Mouse (Mus musculus) c-Kit-positive CD71-positive TER-119-positive erythroid progenitor cells, embryonic 14.5 days (primary cell): ENCODE measurements around the gene Fam129a.
"Not testable (repeated sequence)": the region's sequence is repeated elsewhere in the genome, so short reads cannot be mapped to it uniquely, and the experiment has no call there.

Experiments
- DNase-seq: peaks from one replicate; pipeline ENCODE4 v3.0.0-alpha.2; 2013; ENCODE audit warnings: low spot score

The Fam129a gene

DNA sequence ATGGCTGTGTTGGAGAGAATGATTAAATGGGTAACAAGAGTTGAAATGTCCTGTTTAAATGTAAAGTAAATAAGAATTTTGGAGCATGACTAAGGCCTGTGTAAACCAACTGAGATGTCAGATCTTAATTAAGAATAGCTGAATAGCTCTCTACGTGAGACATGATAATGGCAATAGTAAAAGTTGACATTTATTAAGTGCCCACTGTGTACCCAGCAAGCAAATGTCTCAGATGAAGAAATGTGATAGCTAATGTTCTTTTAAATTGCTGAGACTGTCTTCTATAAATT lies 13.1 kb downstream of the Fam129a start:
- DNase-seq: no peak

DNA sequence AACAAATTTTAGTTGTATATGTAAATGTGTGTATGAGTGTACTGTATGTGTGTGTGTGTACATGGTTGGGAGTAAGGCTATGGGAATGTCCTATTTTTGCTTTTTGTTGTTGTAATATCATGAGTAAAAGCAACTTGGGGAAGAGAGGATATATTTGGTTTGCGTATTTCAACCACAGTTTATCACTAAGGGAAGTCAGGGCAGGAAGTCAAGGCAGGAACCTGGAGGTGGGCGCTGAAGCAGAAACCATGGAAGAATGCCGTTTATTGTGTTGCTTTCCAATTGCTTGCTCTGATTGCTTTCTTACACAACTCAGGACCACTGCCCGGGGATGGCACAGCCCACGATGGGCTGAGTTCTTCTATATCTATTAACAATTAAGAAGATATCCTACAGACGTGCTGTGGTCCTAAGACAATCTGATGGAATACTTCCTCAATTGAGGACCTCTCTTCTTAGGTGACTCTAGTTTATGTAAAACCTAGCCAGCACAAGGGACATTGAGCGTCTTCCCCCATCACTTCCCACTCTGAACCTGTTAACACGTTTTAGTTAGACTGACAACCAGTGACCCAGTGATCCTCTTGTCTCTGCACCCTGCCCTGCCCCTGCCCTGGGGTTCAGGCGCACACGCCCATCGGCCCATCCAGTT lies 13.7 kb downstream of the Fam129a start:
- DNase-seq: no peak

DNA sequence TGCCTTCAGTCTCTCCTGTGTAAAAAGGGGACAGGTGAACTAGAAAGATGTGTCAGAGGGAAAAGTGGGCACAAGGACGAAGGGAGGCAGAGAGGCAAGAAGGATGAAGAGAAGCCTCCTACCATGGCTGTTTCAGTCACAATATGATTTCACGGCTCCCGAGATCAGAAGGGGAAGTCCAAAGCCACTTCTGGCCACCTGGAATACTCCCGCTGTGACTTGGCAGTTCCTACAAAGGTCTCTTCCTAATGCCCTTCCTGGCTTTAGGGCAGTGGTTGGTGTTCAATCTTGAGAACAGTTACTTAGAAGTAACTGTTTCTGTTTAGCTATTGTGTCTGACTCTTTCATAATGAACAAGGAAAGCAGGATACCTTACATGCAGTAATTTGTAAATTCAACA lies 14.7 kb downstream of the Fam129a start:
- DNase-seq: no peak

- no peak for DNase-seq
These were observed 21.4 kb downstream of the Fam129a start for GRCm38 (mm10) chr1:151592085-151593017.

DNA sequence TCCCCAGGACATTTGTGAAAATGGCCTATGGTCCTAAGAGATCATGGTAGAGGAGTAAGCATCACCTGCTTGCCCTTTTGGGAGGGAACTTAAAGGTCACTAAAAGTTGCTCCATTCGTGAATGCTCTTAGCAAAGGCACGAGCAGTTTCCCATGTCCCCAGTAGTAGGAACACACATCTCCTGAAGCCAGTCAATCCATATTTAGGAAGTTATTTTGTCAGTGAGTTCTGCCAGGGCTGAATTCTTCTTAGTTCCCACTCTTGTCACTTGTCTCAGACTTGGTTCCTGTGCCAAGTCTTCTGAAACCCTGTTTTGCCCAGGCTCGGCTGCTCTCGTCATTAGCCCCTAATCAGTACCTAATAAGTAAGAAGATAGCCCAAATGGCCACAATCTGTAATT lies 23.9 kb downstream of the Fam129a start:
- DNase-seq: no peak

DNA sequence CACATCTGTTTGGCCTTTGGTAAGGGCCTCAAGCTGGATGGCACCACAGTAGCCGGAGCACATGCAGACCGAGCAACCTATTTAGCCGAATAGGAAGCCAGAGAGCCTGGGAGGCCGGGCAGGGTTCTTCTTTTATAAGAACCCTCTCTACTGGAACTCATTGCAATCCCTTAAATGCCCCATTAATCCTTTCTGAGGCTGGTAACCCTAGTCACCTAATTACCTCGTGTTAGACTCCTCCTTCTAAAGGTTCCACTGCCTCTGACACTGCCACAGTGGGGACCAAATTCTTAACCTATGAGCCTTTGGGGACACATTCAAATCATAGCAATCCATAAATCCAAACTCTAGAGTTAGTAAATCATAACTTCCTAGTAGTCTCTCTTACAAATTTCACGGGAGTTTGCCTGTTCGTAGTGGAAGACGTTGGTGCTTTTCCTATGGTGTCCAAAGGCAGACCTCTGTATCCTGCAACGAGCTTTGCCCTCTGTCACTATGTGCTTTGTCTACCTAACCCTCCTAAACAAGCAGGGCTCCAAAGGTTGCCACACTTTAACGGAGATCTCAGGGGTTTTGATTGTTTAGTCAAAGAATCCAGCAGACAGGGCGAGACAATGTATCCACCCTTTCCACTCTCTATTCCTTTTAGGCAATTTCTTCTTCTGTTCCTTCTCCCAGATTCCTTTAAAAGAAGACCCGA lies 24.8 kb downstream of the Fam129a start:
- no peak for DNase-seq

DNA sequence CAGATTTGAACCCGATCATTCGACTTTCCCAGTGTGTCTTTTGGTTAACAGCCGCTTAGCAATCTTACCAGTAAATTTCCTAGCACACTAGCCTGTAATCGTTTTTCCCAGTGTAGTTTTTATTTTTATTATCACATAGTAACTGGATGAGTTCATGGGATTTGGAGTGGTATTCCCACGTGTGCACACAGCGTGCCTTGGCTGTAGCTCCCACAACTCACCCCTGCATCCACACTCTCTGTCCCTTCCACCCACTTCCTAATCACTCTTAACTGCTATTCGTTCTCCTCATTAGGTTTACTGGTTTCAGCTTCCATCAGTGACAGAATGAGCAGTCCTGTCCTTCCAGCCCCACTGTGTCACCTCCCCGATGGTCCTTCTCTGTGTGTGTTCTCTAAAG lies 25.6 kb downstream of the Fam129a start:
- DNase-seq: no peak

- DNase-seq: no peak
These were observed 26.8 kb downstream of the Fam129a start for GRCm38 (mm10) chr1:151597677-151598297.

DNA sequence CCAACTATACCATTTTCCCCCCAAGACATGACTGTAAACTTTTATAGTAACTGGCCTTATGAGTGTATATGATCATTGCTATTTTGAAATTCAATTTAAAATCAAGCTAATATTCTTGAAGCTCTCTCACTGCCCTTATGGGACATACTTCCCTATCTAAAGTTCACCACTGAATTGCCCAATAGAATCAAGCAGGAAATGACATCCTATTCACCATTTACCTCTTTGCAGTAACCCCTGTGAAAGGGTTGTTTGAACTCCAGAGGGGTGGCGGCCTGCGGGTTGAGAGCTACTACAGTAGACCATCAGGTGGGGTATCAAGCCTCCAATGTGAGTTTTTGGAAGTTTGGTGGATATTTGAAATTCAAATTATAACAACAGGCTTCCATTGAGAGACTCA lies 27.9 kb downstream of the Fam129a start:
- DNase-seq: no peak

GRCm38 (mm10) chr1:151604328-151604727 lies 33.3 kb downstream of the Fam129a start:
- no peak for DNase-seq

DNA sequence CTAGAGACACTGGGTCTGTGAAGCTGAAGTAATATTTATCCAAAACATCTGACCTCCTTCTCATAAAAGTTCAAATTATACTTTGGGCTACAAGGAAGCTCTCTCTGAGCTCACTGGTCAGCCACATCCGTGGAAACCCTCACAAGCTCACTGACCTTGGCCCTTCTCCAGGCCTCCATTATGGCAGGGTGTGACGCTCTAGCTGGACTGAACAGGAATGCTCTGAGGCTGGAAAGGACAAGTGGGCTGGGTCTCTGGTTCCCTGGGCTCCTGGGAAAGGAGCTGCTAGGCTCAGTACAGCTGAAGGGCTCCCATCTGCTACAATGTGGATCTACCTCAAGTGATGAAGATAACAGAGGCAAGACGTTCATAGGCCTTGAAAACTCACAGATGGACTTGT lies 37.0 kb downstream of the Fam129a start:
- DNase-seq: not testable (repeated sequence)

- DNase-seq: no peak
These were observed 39.6 kb downstream of the Fam129a start for GRCm38 (mm10) chr1:151610621-151611020.

GRCm38 (mm10) chr1:151614320-151614935 lies 43.4 kb downstream of the Fam129a start:
- DNase-seq: no peak

DNA sequence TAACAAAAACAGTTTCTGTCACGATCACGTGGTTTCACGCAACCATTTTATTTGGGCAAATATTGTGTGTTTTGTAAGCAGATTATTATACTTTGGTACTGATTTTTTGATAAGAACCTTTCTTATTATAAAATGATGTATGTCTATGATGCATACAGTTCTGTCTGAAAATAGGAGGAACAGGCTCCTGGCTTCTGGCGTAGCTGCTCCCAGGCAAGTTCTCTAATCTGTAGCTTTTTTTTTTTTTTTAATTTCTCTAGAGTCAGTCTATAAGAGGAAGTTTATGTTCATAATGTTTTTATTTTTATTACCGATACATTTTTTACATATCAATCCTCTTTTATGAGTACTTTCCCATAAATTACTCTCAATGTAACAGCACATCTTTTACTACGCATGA lies 44.6 kb downstream of the Fam129a start:
- DNase-seq: no peak

GRCm38 (mm10) chr1:151616555-151617205 lies 45.7 kb downstream of the Fam129a start:
- DNase-seq: peak; percentile 69

GRCm38 (mm10) chr1:151618251-151618650 lies 47.3 kb downstream of the Fam129a start:
- DNase-seq: no peak

- DNase-seq: no peak
These were observed 48.3 kb downstream of the Fam129a start for GRCm38 (mm10) chr1:151619281-151619711.

DNA sequence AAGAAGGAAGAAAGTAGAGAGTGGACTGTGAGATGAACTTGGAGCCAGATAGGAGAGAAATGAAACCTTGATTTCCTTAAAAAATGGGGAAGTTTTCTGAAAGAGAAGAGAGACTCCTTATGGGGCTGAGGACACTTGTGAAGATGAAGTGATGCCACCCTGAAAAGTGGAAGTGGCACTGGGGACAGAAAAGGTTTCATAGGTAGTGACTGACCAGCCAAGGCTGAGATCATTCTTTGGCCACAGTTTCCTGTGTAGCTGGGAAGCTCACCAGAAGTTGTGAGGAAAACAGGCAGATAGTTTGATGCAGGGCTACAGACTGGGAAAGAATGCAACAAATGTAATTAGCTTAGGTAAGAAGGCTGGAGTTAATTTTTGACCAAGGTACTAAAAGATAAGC lies 49.7 kb downstream of the Fam129a start:
- no peak for DNase-seq

GRCm38 (mm10) chr1:151624442-151625226 lies 53.6 kb downstream of the Fam129a start:
- DNase-seq: peak; percentile 14

GRCm38 (mm10) chr1:151625260-151625659 lies 54.3 kb downstream of the Fam129a start:
- DNase-seq: no peak

DNA sequence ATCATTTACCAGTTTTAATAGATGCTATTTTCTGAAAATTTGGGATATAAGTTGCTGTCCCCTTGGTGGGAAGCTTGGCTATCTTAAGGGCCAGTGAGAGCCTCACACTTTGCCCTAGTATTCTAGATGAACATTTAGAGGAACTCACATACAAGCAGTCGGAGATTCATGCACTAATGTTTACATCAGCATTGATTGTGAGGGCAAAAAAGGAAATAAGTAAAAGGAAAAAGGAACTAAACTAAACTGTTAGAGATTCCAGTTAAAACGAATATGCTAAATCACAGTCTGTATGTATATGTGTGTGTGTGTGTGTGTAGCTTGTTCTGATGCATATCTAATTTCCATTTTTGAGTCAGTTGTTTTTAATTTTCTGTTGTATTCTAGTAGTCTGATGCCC lies 54.7 kb downstream of the Fam129a start:
- no peak for DNase-seq
